Mouse (Mus musculus): ENCODE measurements around the gene Shprh.
"Not testable (repeated sequence)": the region's sequence is repeated elsewhere in the genome, so short reads cannot be mapped to it uniquely, and the experiment has no call there.

Shprh gene

GRCm38 (mm10) chr10:11248210-11248609 lies 99.0 kb downstream of the Shprh start:
- no peak for DNase-seq (ENCODE audit: low read depth, low spot score)

- no peak for DNase-seq (ENCODE audit: low read depth, low spot score)
Observed at GRCm38 (mm10) chr10:11250247-11250997, 101.2 kb downstream of the Shprh start.

- not testable (repeated sequence) for DNase-seq (ENCODE audit: low read depth, low spot score)
Observed at GRCm38 (mm10) chr10:11253581-11253980, 104.4 kb downstream of the Shprh start.

GRCm38 (mm10) chr10:11260119-11260518 lies 110.9 kb downstream of the Shprh start:
- DNase-seq (ENCODE audit: low read depth, low spot score) = no peak

GRCm38 (mm10) chr10:11262292-11262691 lies 113.1 kb downstream of the Shprh start:
- not testable (repeated sequence) for DNase-seq (ENCODE audit: low read depth, low spot score)

GRCm38 (mm10) chr10:11263795-11264194 lies 114.6 kb downstream of the Shprh start:
- not testable (repeated sequence) for DNase-seq (ENCODE audit: low read depth, low spot score)
